Mouse (Mus musculus) cortical plate, adult 2 months (tissue): ENCODE results near the gene Spred2.

ENCODE experiments used
- CTCF ChIP-seq: fragments of 200-500 bp; IDR thresholded peaks from 2 replicates; pipeline ENCODE4 v1.5.1; 2011; ENCODE audit warnings: mild to moderate bottlenecking, control low read depth, low read length; ENCODE audit not compliant: insufficient read depth; ENCODE audit errors: extremely low read depth
- POLR2A ChIP-seq: fragments of 200-500 bp; IDR thresholded peaks from 2 replicates; pipeline ENCODE4 v1.6.1; 2011; ENCODE audit warnings: mild to moderate bottlenecking, low read length, control low read depth; ENCODE audit not compliant: insufficient read depth; ENCODE audit errors: extremely low read depth

DNA sequence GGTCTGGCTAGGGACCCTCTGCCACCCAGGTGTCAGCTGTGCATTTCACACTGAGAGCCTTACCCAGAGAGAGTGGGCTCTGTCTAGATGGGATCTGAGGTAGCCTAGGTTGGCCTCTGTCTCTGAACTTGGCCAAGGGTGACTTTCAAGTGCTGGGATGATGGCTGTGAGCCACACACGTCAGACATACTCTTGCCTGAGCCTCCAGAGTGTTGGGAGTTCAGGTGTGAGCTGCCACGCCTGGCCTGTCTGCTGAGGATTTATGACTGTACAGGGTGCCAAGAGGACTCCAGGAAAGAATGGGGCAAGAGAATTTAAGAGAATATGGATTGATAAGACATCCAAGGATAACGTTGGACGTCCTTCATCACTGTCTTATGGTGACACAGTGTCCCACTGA lies 17.8 kb downstream of the Spred2 start:
- no peak for TF ChIP-seq CTCF
- TF ChIP-seq POLR2A: no peak
